Mouse (Mus musculus) neural tube, embryonic 14.5 days (tissue): ENCODE measurements around the gene Cd244a. TPM values are rescaled to one million over a fixed set of nuclear protein-coding genes. Genes with fewer than 3 reads are reported as not detected.

Experiments
- ATAC-seq: fragments of 200-750 bp; cut with Nextera tagmentation; 2 replicates; pipeline ENCODE4 v1.8.0; 2017; ENCODE audit warnings: low read depth, mild to moderate bottlenecking, moderate TSS enrichment, moderate library complexity
- H3K27ac ChIP-seq: fragments of 300-500 bp; sonication (generic); 2 replicates; pipeline ENCODE4 v1.5.1; 2014; ENCODE audit warnings: low read depth, mild to moderate bottlenecking, control low read depth, low read length, moderate library complexity, mixed read lengths
- H3K27me3 ChIP-seq: fragments of 300-500 bp; sonication (generic); 2 replicates; pipeline ENCODE4 v1.6.1; 2014; ENCODE audit warnings: low read length; ENCODE audit not compliant: control insufficient read depth, insufficient read depth
- H3K36me3 ChIP-seq: fragments of 300-500 bp; sonication (generic); 2 replicates; pipeline ENCODE4 v1.6.1; 2014; ENCODE audit warnings: low read length, mixed read lengths; ENCODE audit not compliant: control insufficient read depth, insufficient read depth
- H3K4me1 ChIP-seq: fragments of 300-500 bp; sonication (generic); 2 replicates; pipeline ENCODE4 v1.6.1; 2014; ENCODE audit warnings: low read length; ENCODE audit not compliant: control insufficient read depth, insufficient read depth
- H3K4me2 ChIP-seq: fragments of 300-500 bp; sonication (generic); 2 replicates; pipeline ENCODE4 v1.6.1; 2014; ENCODE audit warnings: mild to moderate bottlenecking, low read depth, low read length, control low read depth
- H3K4me3 ChIP-seq: fragments of 300-500 bp; sonication (generic); 2 replicates; pipeline ENCODE4 v1.5.1; 2014; ENCODE audit warnings: low read depth, low read length, control low read depth, mixed read lengths
- H3K9ac ChIP-seq: fragments of 300-500 bp; sonication (generic); replicated peaks from 2 replicates; pipeline ENCODE4 v1.6.1; 2014; ENCODE audit warnings: low read depth, mild to moderate bottlenecking, control low read depth, low read length, mixed read lengths
- H3K9me3 ChIP-seq: fragments of 300-500 bp; sonication (generic); 2 replicates; pipeline ENCODE4 v1.6.1; 2016; ENCODE audit warnings: low read length; ENCODE audit not compliant: control insufficient read depth
- WGBS: fragments of 180-500 bp; shearing (Covaris S2); extraction: QIAGEN DNeasy Blood & Tissue Kit; methylation state at CpG from one replicate; pipeline ENCODE4 v1.1.7; 2014; 5-methylcytosine and 5-hydroxymethylcytosine counted together
- polyA plus RNA-seq: library from polyadenylated mRNA; unstranded; fragments of >200 nt; fragmentation: Nextera tagmentation; extraction: Ambion mirVana; gene quantifications from 2 replicates; pipeline ENCODE4 v1.2.1, GENCODE M21; 2014

Gene Cd244a
- polyA plus RNA-seq, 1 experiment from 2014 or later, result not detected

DNA sequence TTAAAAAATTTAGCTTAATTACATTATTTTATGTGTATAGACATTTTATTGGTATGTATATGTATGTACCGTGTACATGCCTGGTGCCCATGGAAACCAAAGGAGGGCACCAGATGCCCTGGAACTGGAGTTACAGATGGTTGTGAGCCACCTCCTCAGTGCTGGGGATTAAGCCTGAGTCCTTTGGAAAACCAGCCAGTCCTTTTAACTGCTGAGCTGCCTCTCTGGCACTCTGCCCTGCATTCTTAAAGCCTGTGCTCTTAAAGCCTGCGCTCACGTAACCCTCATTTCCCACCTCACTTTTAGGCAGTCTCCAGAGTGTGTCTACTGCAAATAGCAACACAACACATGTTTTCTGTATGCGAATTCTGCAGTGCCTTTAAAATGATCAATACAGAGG lies 71.9 kb downstream of the Cd244a start:
- Histone ChIP-seq H3K27me3 (no peaks in the 10 kb centered on the region), H3K4me2 (no peak overlapping the region), H3K4me3 (no peak overlapping the region), H3K27ac (no peak overlapping the region), H3K9ac (no peak overlapping the region), H3K9me3 (no peaks in the 10 kb centered on the region), H3K4me1 (no peaks in the 10 kb centered on the region), H3K36me3 (no peaks in the 10 kb centered on the region)
- WGBS, result 83% methylated on average over 4 of the region's 4 CpGs
- ATAC-seq, result no peak

DNA sequence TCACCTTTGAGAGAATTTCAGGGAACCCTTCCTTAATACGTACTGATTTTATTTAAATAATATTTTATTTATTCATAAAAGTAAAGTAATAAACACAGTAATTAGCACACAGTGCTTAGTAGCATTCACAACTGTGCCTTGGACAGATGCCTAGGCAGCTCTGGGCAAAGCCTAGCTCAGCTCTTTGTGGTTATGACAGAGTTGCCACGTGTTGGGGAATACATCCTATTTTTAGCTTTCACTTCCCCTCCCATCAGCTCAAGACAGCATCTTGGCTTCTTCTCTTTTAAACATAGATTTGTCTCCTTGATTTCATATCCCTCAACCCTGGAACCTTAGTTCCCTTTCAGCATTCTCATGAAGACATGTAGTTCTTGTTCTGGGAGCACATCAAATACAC lies 72.5 kb downstream of the Cd244a start:
- ATAC-seq, result no peak
- no peak overlapping the region for H3K4me2 ChIP-seq
- H3K27ac ChIP-seq, result no peak overlapping the region
- H3K9me3 ChIP-seq, result no peaks in the 10 kb centered on the region
- H3K4me3 ChIP-seq, result no peak overlapping the region
- no peaks in the 10 kb centered on the region for H3K36me3 ChIP-seq
- H3K27me3 ChIP-seq, result no peaks in the 10 kb centered on the region
- 79% methylated on average over 2 of the region's 2 CpGs for WGBS
- no peak overlapping the region for H3K9ac ChIP-seq
- no peaks in the 10 kb centered on the region for H3K4me1 ChIP-seq

- no peak overlapping the region for H3K27ac ChIP-seq
- no peaks in the 10 kb centered on the region for H3K27me3 ChIP-seq
- no peaks in the 10 kb centered on the region for H3K9me3 ChIP-seq
- no peak for ATAC-seq
- 75% methylated on average over 6 of the region's 6 CpGs for WGBS
- H3K9ac ChIP-seq, result no peak overlapping the region
- no peak overlapping the region for H3K4me3 ChIP-seq
- H3K4me1 ChIP-seq, result no peaks in the 10 kb centered on the region
- no peaks in the 10 kb centered on the region for H3K36me3 ChIP-seq
- H3K4me2 ChIP-seq, result no peak overlapping the region
Measured at GRCm38 (mm10) chr1:171635696-171636095, 76.7 kb downstream of the Cd244a start.

DNA sequence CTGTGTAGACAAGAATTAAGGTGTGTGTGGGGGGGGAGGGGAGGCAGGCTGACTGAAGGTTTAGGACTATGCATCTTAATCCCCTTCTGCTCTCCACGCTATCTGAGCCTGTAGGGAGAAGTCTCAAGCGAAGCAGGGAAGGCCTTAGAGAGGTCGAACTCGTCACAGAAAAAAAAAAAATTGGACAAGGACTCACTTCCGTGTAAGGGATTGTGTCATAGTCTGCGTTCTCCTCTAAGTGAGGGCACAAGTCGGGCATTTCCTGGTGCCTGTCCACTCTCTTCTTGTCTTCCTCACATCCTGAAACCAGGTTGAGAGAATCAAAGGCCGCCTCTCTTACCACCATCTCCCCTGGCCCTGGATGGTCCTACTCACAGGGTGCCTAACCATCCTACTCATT lies 78.1 kb downstream of the Cd244a start:
- no peaks in the 10 kb centered on the region for H3K9me3 ChIP-seq
- H3K27ac ChIP-seq, result no peak overlapping the region
- 95% methylated on average over 8 of the region's 8 CpGs for WGBS
- no peaks in the 10 kb centered on the region for H3K36me3 ChIP-seq
- no peaks in the 10 kb centered on the region for H3K4me1 ChIP-seq
- no peak overlapping the region for H3K9ac ChIP-seq
- no peaks in the 10 kb centered on the region for H3K27me3 ChIP-seq
- no peak overlapping the region for H3K4me2 ChIP-seq
- no peak overlapping the region for H3K4me3 ChIP-seq
- ATAC-seq, result no peak

- 72% methylated on average over 2 of the region's 2 CpGs for WGBS
- no peak for ATAC-seq
- Histone ChIP-seq H3K9me3 (no peaks in the 10 kb centered on the region), H3K9ac (no peak overlapping the region), H3K4me3 (no peak overlapping the region), H3K36me3 (no peaks in the 10 kb centered on the region), H3K4me1 (no peaks in the 10 kb centered on the region), H3K27me3 (no peaks in the 10 kb centered on the region), H3K4me2 (no peak overlapping the region), H3K27ac (no peak overlapping the region)
Measured at GRCm38 (mm10) chr1:171638686-171639085, 79.7 kb downstream of the Cd244a start.

GRCm38 (mm10) chr1:171640796-171641195 lies 81.8 kb downstream of the Cd244a start:
- Histone ChIP-seq H3K27me3 (no peaks in the 10 kb centered on the region), H3K9me3 (no peaks in the 10 kb centered on the region), H3K36me3 (no peaks in the 10 kb centered on the region), H3K4me3 (no peak overlapping the region), H3K4me2 (no peak overlapping the region), H3K9ac (no peak overlapping the region), H3K4me1 (no peaks in the 10 kb centered on the region), H3K27ac (no peak overlapping the region)
- ATAC-seq, result no peak
- WGBS, result 93% methylated on average over 6 of the region's 6 CpGs

- Histone ChIP-seq H3K4me1 (no peaks in the 10 kb centered on the region), H3K9me3 (no peaks in the 10 kb centered on the region), H3K27ac (no peak overlapping the region), H3K4me3 (no peak overlapping the region), H3K9ac (no peak overlapping the region), H3K36me3 (no peaks in the 10 kb centered on the region), H3K27me3 (no peaks in the 10 kb centered on the region), H3K4me2 (no peak overlapping the region)
- 87% methylated on average over 7 of the region's 7 CpGs for WGBS
- ATAC-seq, result no peak
Measured at GRCm38 (mm10) chr1:171643612-171644011, 84.6 kb downstream of the Cd244a start.

DNA sequence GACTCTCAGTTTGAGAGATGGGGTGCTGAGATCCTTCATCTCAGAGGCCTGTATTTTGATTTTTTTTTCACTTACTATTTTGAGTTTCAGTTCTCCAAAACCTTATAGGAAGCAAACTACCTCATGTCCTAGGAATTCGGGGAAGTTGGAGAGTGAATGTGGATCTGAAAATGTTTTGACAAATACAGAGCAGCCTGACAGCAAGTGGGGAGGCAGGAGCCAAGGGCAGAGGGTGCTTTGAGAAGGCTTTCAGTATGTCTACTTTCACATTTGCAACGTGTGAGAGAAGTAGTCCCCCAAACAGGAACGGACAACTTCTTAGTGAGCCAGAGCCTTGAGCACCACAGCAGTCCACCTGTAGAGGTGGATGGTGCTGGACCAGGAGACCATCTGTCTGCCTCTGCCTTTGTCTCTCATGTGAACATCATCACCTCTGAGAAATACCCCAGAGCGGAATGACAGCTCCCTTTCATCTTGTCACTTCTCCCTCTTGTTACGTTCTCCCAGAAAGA lies 87.5 kb downstream of the Cd244a start:
- H3K4me3 ChIP-seq, result no peak overlapping the region
- no peaks in the 10 kb centered on the region for H3K9me3 ChIP-seq
- no peaks in the 10 kb centered on the region for H3K27me3 ChIP-seq
- WGBS, result 78% methylated on average over 5 of the region's 5 CpGs
- no peak overlapping the region for H3K27ac ChIP-seq
- H3K9ac ChIP-seq, result no peak overlapping the region
- H3K36me3 ChIP-seq, result no peaks in the 10 kb centered on the region
- no peak for ATAC-seq
- no peak overlapping the region for H3K4me2 ChIP-seq
- no peaks in the 10 kb centered on the region for H3K4me1 ChIP-seq

- no peak overlapping the region for H3K27ac ChIP-seq
- no peak for ATAC-seq
- no peaks in the 10 kb centered on the region for H3K27me3 ChIP-seq
- no peaks in the 10 kb centered on the region for H3K36me3 ChIP-seq
- H3K9ac ChIP-seq, result no peak overlapping the region
- no peaks in the 10 kb centered on the region for H3K4me1 ChIP-seq
- H3K4me2 ChIP-seq, result no peak overlapping the region
- H3K9me3 ChIP-seq, result no peaks in the 10 kb centered on the region
- 85% methylated on average over 5 of the region's 5 CpGs for WGBS
- H3K4me3 ChIP-seq, result no peak overlapping the region
Measured at GRCm38 (mm10) chr1:171647716-171648115, 88.7 kb downstream of the Cd244a start.

- H3K27me3 ChIP-seq, result no peaks in the 10 kb centered on the region
- WGBS, result 85% methylated on average over 8 of the region's 8 CpGs
Measured at GRCm38 (mm10) chr1:171648840-171649239, 89.8 kb downstream of the Cd244a start.

More at GRCm38 (mm10) chr1:171648840-171649239, 89.8 kb downstream of the Cd244a start:
- ATAC-seq, result no peak
- no peaks in the 10 kb centered on the region for H3K9me3 ChIP-seq
- H3K4me1 ChIP-seq, result no peaks in the 10 kb centered on the region
- no peak overlapping the region for H3K4me3 ChIP-seq
- H3K27ac ChIP-seq, result no peak overlapping the region
- H3K9ac ChIP-seq, result no peak overlapping the region
- H3K4me2 ChIP-seq, result no peak overlapping the region
- no peaks in the 10 kb centered on the region for H3K36me3 ChIP-seq
